Mouse (Mus musculus): ENCODE data around the gene Bnip2.

DNA sequence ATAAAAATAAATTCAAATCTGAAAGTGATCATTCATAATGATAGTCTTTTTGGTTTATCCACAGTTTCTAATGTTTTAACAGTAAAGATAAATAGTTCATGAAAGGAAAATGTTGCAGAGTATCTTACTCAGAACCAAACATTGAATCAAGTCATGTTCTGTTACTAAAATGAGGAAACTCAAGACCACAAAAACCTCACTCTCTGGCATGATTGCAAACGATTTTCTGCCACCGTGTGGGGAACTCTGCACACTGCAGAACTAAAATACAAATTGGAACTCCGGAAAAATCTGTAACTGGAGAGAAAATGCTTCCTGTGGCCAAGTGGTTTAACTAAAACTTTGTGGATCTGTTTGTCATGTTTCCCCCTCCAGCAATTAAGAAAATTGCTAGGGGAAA, 1.7 kb upstream of the Bnip2 start:
- TF ChIP-seq CTCF (IDR thresholded peaks at IDR 0.05; ENCODE audit: control insufficient read depth, insufficient read depth, insufficient replicate concordance, low read depth, low read length), result no peak
- no peak for TF ChIP-seq POLR2A (IDR thresholded peaks at IDR 0.05; ENCODE audit: control insufficient read depth, low read depth, low read length)

Measured in testis, adult 2 months (tissue).